Mouse (Mus musculus) myocyte (in vitro differentiated cells): Measurements from ENCODE around the gene Mfsd4b1.

Source experiments
- E2F4 ChIP-seq: IDR thresholded peaks from one replicate; pipeline ENCODE4 v1.6.1; 2011; ENCODE audit warnings: mild to moderate bottlenecking, control low read depth, moderate library complexity; ENCODE audit not compliant: insufficient read depth
- MAX ChIP-seq: IDR thresholded peaks from one replicate; pipeline ENCODE4 v1.6.1; 2011; ENCODE audit warnings: low read depth, mild to moderate bottlenecking, control low read depth
- MYOD1 ChIP-seq, 3 experiments: IDR thresholded peaks; one replicate each; pipeline ENCODE4 v1.6.1; 2011; ENCODE audit warnings: control low read depth in 2 of 3, low read depth in 2 of 3, mild to moderate bottlenecking in 2 of 3, moderate library complexity in 1 of 3; ENCODE audit not compliant: insufficient read length in 2 of 3, control insufficient read depth in 1 of 3
- MYOG ChIP-seq, 3 experiments: IDR thresholded peaks; one replicate each; pipeline ENCODE4 v1.6.1; 2011; ENCODE audit warnings: control low read depth in 2 of 3, low read depth in 2 of 3, mild to moderate bottlenecking in 2 of 3; ENCODE audit not compliant: insufficient read length in 2 of 3, control insufficient read depth in 1 of 3, insufficient read depth in 1 of 3
- POLR2A ChIP-seq: IDR thresholded peaks from one replicate; pipeline ENCODE4 v1.6.1; 2011; ENCODE audit warnings: low read depth, mild to moderate bottlenecking, control low read depth, moderate library complexity; ENCODE audit not compliant: insufficient read length
- POLR2AphosphoS2 ChIP-seq: IDR thresholded peaks from one replicate; pipeline ENCODE4 v1.6.1; 2011; ENCODE audit warnings: low read depth, control low read depth; ENCODE audit not compliant: insufficient read length
- REST ChIP-seq: IDR thresholded peaks from one replicate; pipeline ENCODE4 v1.6.1; 2011; ENCODE audit warnings: mild to moderate bottlenecking, control low read depth, moderate library complexity; ENCODE audit not compliant: insufficient read depth, insufficient read length
- TCF12 ChIP-seq: IDR thresholded peaks from one replicate; pipeline ENCODE4 v1.6.1; 2011; ENCODE audit warnings: mild to moderate bottlenecking, control low read depth; ENCODE audit not compliant: poor library complexity, insufficient read depth, severe bottlenecking
- USF1 ChIP-seq: IDR thresholded peaks from one replicate; pipeline ENCODE4 v1.6.1; 2011; ENCODE audit warnings: low read depth, mild to moderate bottlenecking, control low read depth, moderate library complexity

DNA sequence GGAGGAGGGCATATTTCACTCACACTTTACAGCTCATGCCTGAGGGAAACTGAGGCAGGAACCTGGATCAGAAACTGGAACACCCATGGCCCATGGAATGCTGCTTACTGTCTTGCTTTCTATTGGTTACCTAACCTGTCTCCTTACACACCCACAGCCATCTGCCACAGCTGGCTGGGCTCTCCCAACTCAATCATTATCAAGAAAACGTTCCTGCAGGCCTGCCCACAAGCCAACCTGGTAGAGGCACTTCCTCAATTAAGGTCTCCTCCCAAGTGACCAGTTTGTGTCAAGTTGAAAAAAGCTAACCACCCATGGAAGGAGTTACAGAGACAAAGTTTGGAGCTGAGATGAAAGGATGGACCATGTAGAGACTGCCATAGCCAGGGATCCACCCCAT, 63.2 kb downstream of the Mfsd4b1 start:
- TF ChIP-seq TCF12, result no peak
- no peak for TF ChIP-seq POLR2A
- TF ChIP-seq E2F4, result no peak
- TF ChIP-seq USF1, result no peak
- TF ChIP-seq MYOD1 (IDR thresholded peaks at IDR 0.05; ENCODE audit: control insufficient read depth in 1 of 3, insufficient read length in 2 of 3, low read depth in 2 of 3), result no peak
- no peak for TF ChIP-seq REST
- no peak for TF ChIP-seq POLR2AphosphoS2
- TF ChIP-seq MAX, result no peak
- TF ChIP-seq MYOG (IDR thresholded peaks at IDR 0.05; ENCODE audit: control insufficient read depth in 1 of 3, insufficient read depth in 1 of 3, insufficient read length in 2 of 3, low read depth in 2 of 3), result no peak
